Mouse (Mus musculus): ENCODE results near the gene Hoxd4. TPM values are rescaled to one million over a fixed set of nuclear protein-coding genes. Genes with fewer than 3 reads are reported as not detected.

The Hoxd4 gene
- polyA plus RNA-seq, 1 experiment from 2014 or later, result 0.20 TPM

GRCm38 (mm10) chr2:74677106-74677505 is 34.6 kb upstream of the Hoxd4 start:
- Histone ChIP-seq H3K36me3 (ENCODE audit: control insufficient read depth, insufficient read depth) (no peaks in the 10 kb centered on the region), H3K4me1 (replicated peaks; ENCODE audit: control insufficient read depth, insufficient read depth, low read length) (no peaks in the 10 kb centered on the region), H3K9ac (ENCODE audit: low read depth, low read length) (no peak overlapping the region), H3K27me3 (replicated peaks; ENCODE audit: control insufficient read depth, insufficient read depth, low read length) (peaks cover 100% of the 10 kb centered on the region), H3K9me3 (ENCODE audit: control insufficient read depth) (no peaks in the 10 kb centered on the region), H3K4me3 (ENCODE audit: low read depth, low read length) (no peak overlapping the region), H3K27ac (ENCODE audit: low read depth, low read length) (no peak overlapping the region), H3K4me2 (replicated peaks; ENCODE audit: low read depth) (no peak overlapping the region)
- 23% methylated on average over 2 of the region's 2 CpGs for WGBS
- no peak for ATAC-seq
- no peak for TF ChIP-seq CTCF (IDR thresholded peaks at IDR 0.05; ENCODE audit: low read depth)

DNA sequence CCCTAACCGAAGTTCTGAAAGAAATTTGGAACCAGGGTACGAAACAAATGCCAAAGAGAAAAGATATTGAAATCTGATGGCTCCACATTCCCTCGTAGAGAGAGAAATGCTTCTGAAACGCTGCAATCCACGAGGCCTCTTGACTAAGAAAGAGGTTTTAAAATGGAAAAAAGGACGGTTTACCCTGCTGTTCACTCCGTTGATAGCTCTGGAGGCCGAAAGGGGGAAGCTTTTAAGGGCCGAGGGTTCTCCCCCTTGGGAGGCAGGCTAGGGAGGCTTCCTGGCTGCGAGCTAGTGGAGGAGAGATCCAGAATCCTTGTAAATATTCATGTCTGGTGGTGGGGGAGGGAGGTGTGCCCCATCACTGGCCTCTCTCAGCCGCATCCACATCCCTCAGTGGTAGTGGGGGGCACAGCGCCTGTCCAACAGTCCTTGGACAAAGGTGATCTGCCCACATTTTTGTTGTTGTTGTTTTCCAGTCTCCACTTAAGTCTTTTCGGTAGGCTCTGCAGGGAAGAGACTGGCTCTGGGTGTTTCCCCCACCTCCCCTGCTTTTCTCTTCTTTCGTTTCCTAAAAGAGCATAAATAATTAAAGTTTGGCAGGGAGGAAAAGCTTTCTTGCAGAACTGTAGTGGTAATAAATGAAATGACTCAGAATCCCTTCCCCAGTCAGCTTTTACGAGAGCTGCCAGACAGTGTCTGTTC is 32.7 kb upstream of the Hoxd4 start, which contains the start of gene Hoxd11:
TSS of gene Hoxd11 (plus strand) at position 667 of the 705 bp plus-strand sequence.
- Histone ChIP-seq H3K4me1 (replicated peaks; ENCODE audit: control insufficient read depth, insufficient read depth, low read length) (no peaks in the 10 kb centered on the region), H3K9ac (ENCODE audit: low read depth, low read length) (no peak within 1 kb of the TSS), H3K4me3 (ENCODE audit: low read depth, low read length) (peak within 1 kb of the TSS; percentile 12; the same call in 1 of the 2 replicates), H3K36me3 (ENCODE audit: control insufficient read depth, insufficient read depth) (no peaks in the 10 kb centered on the region), H3K4me2 (replicated peaks; ENCODE audit: low read depth) (no peak within 1 kb of the TSS; the same call in 1 of the 2 replicates), H3K9me3 (ENCODE audit: control insufficient read depth) (no peaks in the 10 kb centered on the region), H3K27ac (ENCODE audit: low read depth, low read length) (no peak within 1 kb of the TSS), H3K27me3 (replicated peaks; ENCODE audit: control insufficient read depth, insufficient read depth, low read length) (peaks cover 100% of the 10 kb centered on the region)
- 3% methylated on average over 15 of the region's 15 CpGs for WGBS
- TF ChIP-seq CTCF (IDR thresholded peaks at IDR 0.05; ENCODE audit: low read depth), result no peak
- no peak for ATAC-seq

GRCm38 (mm10) chr2:74679596-74679971 is 32.1 kb upstream of the Hoxd4 start:
- Histone ChIP-seq H3K27ac (ENCODE audit: low read depth, low read length) (no peak overlapping the region), H3K9ac (ENCODE audit: low read depth, low read length) (no peak overlapping the region), H3K4me1 (replicated peaks; ENCODE audit: control insufficient read depth, insufficient read depth, low read length) (no peaks in the 10 kb centered on the region), H3K4me3 (ENCODE audit: low read depth, low read length) (peak overlapping the region; percentile 12; the same call in 1 of the 2 replicates), H3K27me3 (replicated peaks; ENCODE audit: control insufficient read depth, insufficient read depth, low read length) (peaks cover 100% of the 10 kb centered on the region), H3K36me3 (ENCODE audit: control insufficient read depth, insufficient read depth) (no peaks in the 10 kb centered on the region), H3K9me3 (ENCODE audit: control insufficient read depth) (no peaks in the 10 kb centered on the region), H3K4me2 (replicated peaks; ENCODE audit: low read depth) (no peak overlapping the region)
- TF ChIP-seq CTCF (IDR thresholded peaks at IDR 0.05; ENCODE audit: low read depth), result no peak
- 2% methylated on average over 26 of the region's 26 CpGs for WGBS
- ATAC-seq, result no peak

DNA sequence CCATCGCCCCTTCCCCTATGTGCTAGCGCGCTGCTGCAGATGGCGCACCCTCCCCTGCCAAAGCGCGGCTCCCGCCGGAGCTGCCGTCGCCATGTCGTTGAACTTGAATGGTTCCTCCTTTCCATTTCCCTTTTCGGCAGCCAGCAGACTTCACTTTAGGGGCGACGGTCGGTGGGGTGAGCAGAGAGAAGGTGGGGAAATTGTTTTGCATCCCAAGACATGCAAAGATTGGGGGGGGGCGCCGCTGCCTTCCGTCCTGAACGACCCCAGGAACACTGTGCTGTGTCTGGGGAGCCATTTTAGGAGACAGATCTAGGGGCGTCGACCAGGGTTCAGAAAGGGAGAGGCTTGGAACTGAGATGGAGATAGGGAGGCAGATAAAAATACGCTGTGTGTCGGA is 31.7 kb upstream of the Hoxd4 start:
- Histone ChIP-seq H3K9me3 (ENCODE audit: control insufficient read depth) (no peaks in the 10 kb centered on the region), H3K27ac (ENCODE audit: low read depth, low read length) (no peak overlapping the region), H3K36me3 (ENCODE audit: control insufficient read depth, insufficient read depth) (no peaks in the 10 kb centered on the region), H3K27me3 (replicated peaks; ENCODE audit: control insufficient read depth, insufficient read depth, low read length) (peaks cover 100% of the 10 kb centered on the region), H3K4me1 (replicated peaks; ENCODE audit: control insufficient read depth, insufficient read depth, low read length) (no peaks in the 10 kb centered on the region), H3K4me3 (ENCODE audit: low read depth, low read length) (peak overlapping the region; percentile 12; the same call in 1 of the 2 replicates), H3K4me2 (replicated peaks; ENCODE audit: low read depth) (no peak overlapping the region), H3K9ac (ENCODE audit: low read depth, low read length) (no peak overlapping the region)
- ATAC-seq, result no peak
- no peak for TF ChIP-seq CTCF (IDR thresholded peaks at IDR 0.05; ENCODE audit: low read depth)
- WGBS, result 1% methylated on average over 23 of the region's 23 CpGs

DNA sequence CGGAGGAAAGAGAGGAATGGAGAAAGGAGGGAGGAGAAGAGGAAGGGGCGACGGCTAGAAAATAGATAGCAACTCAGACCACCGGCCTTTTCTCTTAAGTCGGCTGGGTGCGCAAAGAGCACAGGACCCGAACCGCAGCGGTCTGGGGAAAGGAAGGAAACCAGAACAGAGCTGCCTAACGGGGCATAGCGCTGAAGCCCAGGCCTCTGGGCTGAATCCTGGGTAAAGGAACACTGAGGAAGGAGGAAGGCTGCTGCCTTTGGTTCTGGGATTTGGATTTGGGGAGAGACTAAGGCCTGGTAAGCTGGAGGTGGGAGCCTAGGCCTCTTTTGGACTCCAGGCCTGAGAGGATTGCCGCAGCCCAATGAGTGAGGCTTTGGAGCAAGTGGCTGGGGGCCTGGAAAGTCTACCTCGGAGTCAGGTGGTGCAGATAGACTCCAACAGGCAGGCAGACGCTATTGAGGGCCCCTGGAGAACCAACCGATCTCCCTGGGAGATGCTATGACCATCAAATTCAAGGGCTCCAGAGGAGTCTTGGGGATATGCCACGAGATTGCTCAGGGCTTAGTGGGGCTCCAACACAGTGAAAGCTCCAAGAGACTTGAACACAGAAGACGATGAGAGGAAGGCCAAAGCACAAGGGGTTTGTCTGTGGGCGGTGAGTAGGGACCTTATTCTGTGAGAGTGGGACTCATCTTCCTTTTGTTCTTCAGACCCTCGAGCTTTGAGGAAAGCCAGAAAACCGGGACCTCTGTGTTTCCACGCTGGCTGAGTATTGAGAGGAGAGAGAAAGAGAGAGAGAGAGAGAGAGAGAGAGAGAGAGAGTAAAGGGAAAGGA is 30.9 kb upstream of the Hoxd4 start:
- H3K4me2 ChIP-seq (replicated peaks; ENCODE audit: low read depth), result no peak overlapping the region
- 5% methylated on average over 21 of the region's 21 CpGs for WGBS
- no peaks in the 10 kb centered on the region for H3K9me3 ChIP-seq (ENCODE audit: control insufficient read depth)
- no peaks in the 10 kb centered on the region for H3K4me1 ChIP-seq (replicated peaks; ENCODE audit: control insufficient read depth, insufficient read depth, low read length)
- no peaks in the 10 kb centered on the region for H3K36me3 ChIP-seq (ENCODE audit: control insufficient read depth, insufficient read depth)
- no peak for ATAC-seq
- no peak overlapping the region for H3K9ac ChIP-seq (ENCODE audit: low read depth, low read length)
- no peak for TF ChIP-seq CTCF (IDR thresholded peaks at IDR 0.05; ENCODE audit: low read depth)
- H3K27me3 ChIP-seq (replicated peaks; ENCODE audit: control insufficient read depth, insufficient read depth, low read length), result peaks cover 100% of the 10 kb centered on the region
- no peak overlapping the region for H3K4me3 ChIP-seq (ENCODE audit: low read depth, low read length)
- no peak overlapping the region for H3K27ac ChIP-seq (ENCODE audit: low read depth, low read length)
